Mouse (Mus musculus) liver, postnatal 0 days (tissue): Measurements from ENCODE around the gene Rasgrp1. TPM values are rescaled to one million over a fixed set of nuclear protein-coding genes. Genes with fewer than 3 reads are reported as not detected.

ENCODE experiments used
- ATAC-seq: fragments of 200-750 bp; cut with Nextera tagmentation; 2 replicates; pipeline ENCODE4 v1.8.0; 2017; ENCODE audit warnings: mild to moderate bottlenecking, moderate library complexity
- DNase-seq: peaks from one replicate; pipeline ENCODE4 v3.0.0-alpha.2; 2016
- H3K27ac ChIP-seq: fragments of 300-500 bp; sonication (generic); 2 replicates; pipeline ENCODE4 v1.5.1; 2014; ENCODE audit warnings: antibody characterized with exemption, moderate library complexity, mild to moderate bottlenecking, low read depth
- H3K27me3 ChIP-seq: fragments of 300-500 bp; sonication (generic); 2 replicates; pipeline ENCODE4 v1.6.1; 2014; ENCODE audit warnings: low read length, control low read depth, mixed read lengths; ENCODE audit not compliant: insufficient read depth
- H3K36me3 ChIP-seq: fragments of 300-500 bp; sonication (generic); replicated peaks from 2 replicates; pipeline ENCODE4 v1.6.1; 2014; ENCODE audit warnings: mild to moderate bottlenecking, control low read depth, low read length, moderate library complexity, mixed read lengths; ENCODE audit not compliant: insufficient read depth
- H3K4me1 ChIP-seq: fragments of 300-500 bp; sonication (generic); 2 replicates; pipeline ENCODE4 v1.6.1; 2014; ENCODE audit warnings: antibody characterized with exemption, mild to moderate bottlenecking, control low read depth; ENCODE audit not compliant: insufficient read depth
- H3K4me2 ChIP-seq: fragments of 300-500 bp; sonication (generic); 2 replicates; pipeline ENCODE4 v1.6.1; 2014; ENCODE audit warnings: low read depth, mild to moderate bottlenecking, low read length, moderate library complexity, mixed read lengths
- H3K4me3 ChIP-seq: fragments of 300-500 bp; sonication (generic); 2 replicates; pipeline ENCODE4 v1.5.1; 2014; ENCODE audit warnings: low read depth, low read length
- H3K9ac ChIP-seq: fragments of 300-500 bp; sonication (generic); replicated peaks from 2 replicates; pipeline ENCODE4 v1.6.1; 2014; ENCODE audit warnings: mild to moderate bottlenecking, moderate library complexity
- H3K9me3 ChIP-seq: fragments of 300-500 bp; sonication (generic); 2 replicates; pipeline ENCODE4 v1.6.1; 2016; ENCODE audit warnings: mild to moderate bottlenecking, control low read depth, low read length, mixed read lengths
- CTCF ChIP-seq: sonication (generic); IDR thresholded peaks from 2 replicates; pipeline ENCODE4 v1.5.1; 2016; ENCODE audit warnings: antibody characterized with exemption, low read depth
- EP300 ChIP-seq: IDR thresholded peaks from 2 replicates; pipeline ENCODE4 v1.6.1; 2016; ENCODE audit warnings: antibody characterized with exemption, low read depth, mild to moderate bottlenecking
- WGBS: fragments of 180-500 bp; shearing (Covaris S2); extraction: QIAGEN DNeasy Blood & Tissue Kit; methylation state at CpG from one replicate; pipeline ENCODE4 v1.1.7; 2014; ENCODE audit not compliant: insufficient replicate concordance; 5-methylcytosine and 5-hydroxymethylcytosine counted together
- polyA plus RNA-seq: library from polyadenylated mRNA; unstranded; fragments of >200 nt; fragmentation: Nextera tagmentation; extraction: Ambion mirVana; gene quantifications from 2 replicates; pipeline ENCODE4 v1.2.1, GENCODE M21; 2015

The Rasgrp1 gene
- polyA plus RNA-seq, 1 experiment from 2014 or later = 1.1 TPM

DNA sequence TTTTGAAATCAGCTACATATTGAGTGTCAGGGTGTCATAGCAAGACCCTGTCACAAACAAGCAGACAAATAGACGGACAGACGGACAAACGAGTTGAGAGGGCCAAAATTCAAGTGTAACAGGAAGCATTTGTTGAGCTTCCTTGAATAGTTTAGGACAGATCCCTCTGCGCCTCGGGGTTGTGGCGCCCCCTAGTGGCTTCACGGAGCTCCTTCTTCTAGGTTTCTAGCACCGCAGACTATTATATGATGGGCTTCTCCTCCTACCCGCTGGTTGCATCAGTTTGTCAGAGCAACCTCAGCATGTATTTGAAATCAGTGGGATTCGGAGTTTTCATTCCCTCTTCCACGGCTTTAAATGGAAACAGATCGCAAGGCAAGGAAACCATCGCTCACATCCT lies 111.5 kb downstream of the Rasgrp1 start:
- no peak for TF ChIP-seq EP300
- TF ChIP-seq CTCF = peak; percentile 91
- ATAC-seq (no peak), DNase-seq (peak; percentile 86)
- WGBS = 4% methylated on average over 13 of the region's 13 CpGs
- Histone ChIP-seq H3K36me3 (no peaks in the 10 kb centered on the region), H3K9me3 (no peaks in the 10 kb centered on the region), H3K4me1 (no peaks in the 10 kb centered on the region), H3K4me3 (no peak overlapping the region), H3K27ac (no peak overlapping the region), H3K27me3 (no peaks in the 10 kb centered on the region), H3K4me2 (no peak overlapping the region), H3K9ac (no peak overlapping the region)

DNA sequence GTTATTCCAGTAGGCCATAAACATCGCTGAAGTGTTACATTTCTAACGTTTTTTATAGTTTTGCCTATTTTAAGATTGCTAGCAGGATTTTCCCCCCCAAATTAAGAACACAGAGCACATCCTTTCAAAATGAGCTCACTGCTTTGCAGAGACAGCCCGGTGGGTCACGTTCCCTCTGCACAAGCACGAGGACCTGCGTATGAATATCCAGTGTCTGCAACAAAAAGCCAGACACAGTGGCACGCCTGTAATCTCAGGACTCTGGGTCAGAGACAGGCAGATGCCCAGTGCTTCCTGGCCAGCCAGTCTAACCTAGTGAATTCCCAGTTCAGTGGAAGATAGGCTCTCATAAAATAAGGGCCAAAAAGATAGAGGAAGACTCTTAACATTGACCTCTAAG lies 112.5 kb downstream of the Rasgrp1 start:
- no peak overlapping the region for H3K4me3 ChIP-seq
- DNase-seq (no peak), ATAC-seq (no peak)
- H3K27me3 ChIP-seq = no peaks in the 10 kb centered on the region
- no peak overlapping the region for H3K27ac ChIP-seq
- H3K36me3 ChIP-seq = no peaks in the 10 kb centered on the region
- H3K4me2 ChIP-seq = no peak overlapping the region
- no peaks in the 10 kb centered on the region for H3K9me3 ChIP-seq
- WGBS = 82% methylated on average over 7 of the region's 7 CpGs
- H3K4me1 ChIP-seq = no peaks in the 10 kb centered on the region
- no peak for TF ChIP-seq CTCF
- no peak for TF ChIP-seq EP300
- H3K9ac ChIP-seq = no peak overlapping the region

Other genes starting within 250 kb of the Rasgrp1 start
- gene Spred1, start 221.6 kb downstream of the Rasgrp1 start, polyA plus RNA-seq = 2.7 and 2.8 TPM in 2 replicates
- gene Fam98b, start 93.3 kb downstream of the Rasgrp1 start, polyA plus RNA-seq = 3.5 and 4.1 TPM in 2 replicates